In the genomic region with DNA sequence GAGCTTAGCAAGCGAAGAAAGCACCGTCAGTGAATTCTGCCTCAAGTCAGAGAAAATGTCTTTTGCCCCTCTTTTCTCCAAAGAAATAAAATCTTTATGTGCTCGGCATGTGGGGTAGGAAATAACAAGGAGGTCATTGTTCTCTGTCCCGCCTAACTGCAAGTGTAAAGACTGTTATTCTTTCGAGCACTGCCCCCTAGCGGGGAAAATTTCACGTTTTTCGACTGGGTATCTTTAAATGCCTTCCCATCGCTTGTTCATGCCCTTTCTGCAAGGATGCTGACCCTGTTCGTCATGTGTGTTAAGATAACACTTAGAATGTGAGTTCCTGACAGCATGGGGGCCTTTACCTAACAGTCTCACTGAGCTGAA, we compare ENCODE assay signal across 8 mouse cellular contexts. TPM values are rescaled to one million over a fixed set of nuclear protein-coding genes. Genes with fewer than 3 reads are reported as not detected.
DNase-seq lines count a peak whose midpoint lies in the region; ATAC-seq lines count a peak whose summit lies in the region.

No protein-coding gene starts in this region.

- H3K27me3 ChIP-seq in forebrain, embryonic 11.5 days (ENCODE audit: control insufficient read depth, insufficient read depth, low read length): peaks cover 2% of the 10 kb centered on the region; the same call in 1 of the 2 replicates
- no peaks in the 10 kb centered on the region for H3K27me3 ChIP-seq in heart, embryonic 15.5 days
- H3K27me3 ChIP-seq in liver, embryonic 11.5 days (replicated peaks; ENCODE audit: control insufficient read depth, insufficient read depth, low read length): no peaks in the 10 kb centered on the region
- H3K27me3 ChIP-seq in neural tube, embryonic 12.5 days (replicated peaks): no peaks in the 10 kb centered on the region

- H3K27ac ChIP-seq in forebrain, embryonic 11.5 days (ENCODE audit: low read depth, low read length): no peak overlapping the region
- no peak overlapping the region for H3K27ac ChIP-seq in heart, embryonic 15.5 days
- H3K27ac ChIP-seq in liver, embryonic 11.5 days (ENCODE audit: low read depth, low read length): no peak overlapping the region
- H3K27ac ChIP-seq in neural tube, embryonic 12.5 days: no peak overlapping the region

- no peak overlapping the region for H3K4me3 ChIP-seq in forebrain, embryonic 11.5 days (ENCODE audit: low read depth, low read length)
- H3K4me3 ChIP-seq in heart, embryonic 15.5 days: no peak overlapping the region
- H3K4me3 ChIP-seq in liver, embryonic 11.5 days (ENCODE audit: low read depth, low read length): no peak overlapping the region
- H3K4me3 ChIP-seq in neural tube, embryonic 12.5 days: no peak overlapping the region

- H3K36me3 ChIP-seq in forebrain, embryonic 11.5 days (ENCODE audit: control insufficient read depth, insufficient read depth, low read length): no peaks in the 10 kb centered on the region
- no peaks in the 10 kb centered on the region for H3K36me3 ChIP-seq in heart, embryonic 15.5 days
- no peaks in the 10 kb centered on the region for H3K36me3 ChIP-seq in liver, embryonic 11.5 days (ENCODE audit: control insufficient read depth, insufficient read depth, low read length)
- H3K36me3 ChIP-seq in neural tube, embryonic 12.5 days: no peaks in the 10 kb centered on the region

- H3K9ac ChIP-seq in forebrain, embryonic 11.5 days (ENCODE audit: low read length): peak overlapping the region; percentile 52
- H3K9ac ChIP-seq in heart, embryonic 15.5 days: no peak overlapping the region
- no peak overlapping the region for H3K9ac ChIP-seq in liver, embryonic 11.5 days (ENCODE audit: low read depth, low read length)
- H3K9ac ChIP-seq in neural tube, embryonic 12.5 days: no peak overlapping the region

- H3K4me1 ChIP-seq in forebrain, embryonic 11.5 days (replicated peaks; ENCODE audit: control insufficient read depth, insufficient read depth, low read length): peaks cover 2% of the 10 kb centered on the region; the same call in 1 of the 2 replicates
- peaks cover 6% of the 10 kb centered on the region for H3K4me1 ChIP-seq in heart, embryonic 15.5 days (replicated peaks)
- peaks cover 7% of the 10 kb centered on the region for H3K4me1 ChIP-seq in liver, embryonic 11.5 days (replicated peaks; ENCODE audit: control insufficient read depth, insufficient read depth, low read length)
- peaks cover 10% of the 10 kb centered on the region; the same call in 1 of the 2 replicates for H3K4me1 ChIP-seq in neural tube, embryonic 12.5 days

- peak overlapping the region; percentile 40 for H3K4me2 ChIP-seq in forebrain, embryonic 11.5 days (ENCODE audit: low read depth, low read length, severe bottlenecking)
- peak overlapping the region; percentile 36 for H3K4me2 ChIP-seq in heart, embryonic 15.5 days
- H3K4me2 ChIP-seq in liver, embryonic 11.5 days: no peak overlapping the region
- peak overlapping the region; percentile 42 for H3K4me2 ChIP-seq in neural tube, embryonic 12.5 days (replicated peaks)

- ATAC-seq in CD4-positive, CD25-positive, alpha-beta regulatory T cell, adult 4 months: peak; percentile 87
- ATAC-seq in forebrain, embryonic 11.5 days (replicated peaks; ENCODE audit: low FRiP score): peak; percentile 91
- ATAC-seq in heart, embryonic 15.5 days (replicated peaks; ENCODE audit: insufficient number of reproducible peaks, insufficient read depth, low FRiP score, low read depth): peak; percentile 31; the same call in 1 of the 2 replicates
- ATAC-seq in liver, embryonic 11.5 days (replicated peaks; ENCODE audit: low FRiP score): 0 out of 2 replicates have a peak, but pooled peaks have one; percentile 33
- ATAC-seq in neural tube, embryonic 12.5 days (ENCODE audit: low FRiP score, low read depth): peak; percentile 82

- WGBS in forebrain, embryonic 11.5 days: 2% methylated on average over 10 of the region's 10 CpGs
- 6% methylated on average over 10 of the region's 10 CpGs for WGBS in heart, embryonic 15.5 days
- WGBS in liver, embryonic 11.5 days: 7% methylated on average over 10 of the region's 10 CpGs
- WGBS in neural tube, embryonic 12.5 days: 2% methylated on average over 10 of the region's 10 CpGs

- DNase-seq in c-Kit-positive CD71-negative TER-119-negative erythroid progenitor cells, embryonic 14.5 days (ENCODE audit: low read depth): peak; percentile 82
- peak; percentile 93 for DNase-seq in forebrain, embryonic 11.5 days (ENCODE audit: low spot score)
- peak; percentile 95 for DNase-seq in kidney, postnatal 10 days
- peak; percentile 72 for DNase-seq in liver, embryonic 11.5 days (ENCODE audit: low spot score)
- DNase-seq in telencephalon, adult 2 months (ENCODE audit: low read depth, low spot score): peak; percentile 66

- H3K9me3 ChIP-seq in forebrain, embryonic 11.5 days (ENCODE audit: control insufficient read depth, low read length): no peaks in the 10 kb centered on the region
- no peaks in the 10 kb centered on the region for H3K9me3 ChIP-seq in heart, embryonic 15.5 days (replicated peaks)
- H3K9me3 ChIP-seq in liver, embryonic 11.5 days (ENCODE audit: control insufficient read depth, low read length): no peaks in the 10 kb centered on the region
- no peaks in the 10 kb centered on the region for H3K9me3 ChIP-seq in neural tube, embryonic 12.5 days

RNA-seq across cellular contexts. Expression of gene Krr1, which starts 47.0 kb away (rescaled TPM):
- polyA plus RNA-seq in CD4-positive, CD25-positive, alpha-beta regulatory T cell, adult 4 months (2017; shearing (Covaris generic)): 10 to 100 TPM; 43.4 to 46.6 TPM
- 63.3 and 70.7 TPM in 2 replicates for polyA plus RNA-seq in forebrain, embryonic 11.5 days (2014; fragmentation: Nextera tagmentation; extraction: Ambion mirVana)
- polyA plus RNA-seq in heart, embryonic 15.5 days (2015; fragmentation: Nextera tagmentation; extraction: Ambion mirVana): 23.3 and 25.0 TPM in 2 replicates
- 56.5 and 57.6 TPM in 2 replicates for polyA plus RNA-seq in liver, embryonic 11.5 days (2014; fragmentation: Nextera tagmentation; extraction: Ambion mirVana)
- polyA plus RNA-seq in neural tube, embryonic 12.5 days (2016; fragmentation: Nextera tagmentation; extraction: Ambion mirVana): 51.5 and 53.1 TPM in 2 replicates

Comparison
In these comparisons a context has a peak if more than half of its experiments do, and no peak if none do; other contexts are left out.
1. ATAC-seq: peak in every context shown above with its lines; median percentile 91 in forebrain, embryonic 11.5 days; 87 in CD4-positive, CD25-positive, alpha-beta regulatory T cell, adult 4 months; 82 in neural tube, embryonic 12.5 days; 33 in liver, embryonic 11.5 days; 31 in heart, embryonic 15.5 days.